Mouse (Mus musculus): ENCODE measurements at regions not wholly inside any gene's neighbourhood (a gene's known extent, or its start where the extent isn't known, plus 50 kb on each side); places are given as distances from the start of the nearest gene placed in this dataset.
"Not testable (repeated sequence)": the region's sequence is repeated elsewhere in the genome, so short reads cannot be mapped to it uniquely, and the experiment has no call there.

- intact Hi-C loops (cut with DNase I) = no loop called here
Measured at GRCm38 (mm10) chr12:11037951-11038350, 112.9 kb downstream of the Kcns3 start.

GRCm38 (mm10) chr12:11020571-11021545 lies 130.0 kb downstream of the Kcns3 start:
- intact Hi-C loops (cut with DNase I) = no loop called here
- DNase-seq (ENCODE audit: low spot score in 2 of 2) = peak in 1 of 2 experiments; percentile 6

More at GRCm38 (mm10) chr12:11037951-11038350, 112.9 kb downstream of the Kcns3 start:
- no peak for DNase-seq (ENCODE audit: low spot score in 2 of 2)

- intact Hi-C loops (cut with DNase I) = no loop called here
- no peak for DNase-seq (ENCODE audit: low spot score in 2 of 2)
Measured at GRCm38 (mm10) chr12:11011159-11011558, 139.7 kb downstream of the Kcns3 start.

- DNase-seq (ENCODE audit: low spot score in 2 of 2) = no peak
- intact Hi-C loops (cut with DNase I) = no loop called here
Measured at GRCm38 (mm10) chr12:10984295-10984694, 166.6 kb downstream of the Kcns3 start.

GRCm38 (mm10) chr12:10949184-10949583 lies 201.7 kb downstream of the Kcns3 start:
- intact Hi-C loops (cut with DNase I) = no loop called here
- no peak for DNase-seq (ENCODE audit: low spot score in 2 of 2)

- intact Hi-C loops (cut with DNase I) = no loop called here
- DNase-seq (ENCODE audit: low spot score in 2 of 2) = no peak
Measured at GRCm38 (mm10) chr12:10941064-10941463, 209.8 kb downstream of the Kcns3 start.

GRCm38 (mm10) chr12:10900054-10900453 lies 250.8 kb downstream of the Kcns3 start:
- intact Hi-C loops (cut with DNase I) = not testable (repeated sequence)

GRCm38 (mm10) chr12:10878791-10879190 lies 272.1 kb downstream of the Kcns3 start:
- DNase-seq (ENCODE audit: low spot score in 2 of 2) = no peak
- intact Hi-C loops (cut with DNase I) = no loop called here

More at GRCm38 (mm10) chr12:10900054-10900453, 250.8 kb downstream of the Kcns3 start:
- DNase-seq (ENCODE audit: low spot score in 2 of 2) = not testable (repeated sequence)

- DNase-seq (ENCODE audit: low spot score in 2 of 2) = no peak
- intact Hi-C loops (cut with DNase I) = no loop called here
Measured at GRCm38 (mm10) chr12:10874589-10875554, 276.0 kb downstream of the Kcns3 start.

- peak in 1 of 2 experiments; percentile 48 for DNase-seq (ENCODE audit: low spot score in 2 of 2)
- intact Hi-C loops (cut with DNase I) = no loop called here
Measured at GRCm38 (mm10) chr12:10873716-10874401, 277.0 kb downstream of the Kcns3 start.

GRCm38 (mm10) chr12:10867674-10868635 lies 282.9 kb downstream of the Kcns3 start:
- peak; percentile 4 to 11 for DNase-seq (ENCODE audit: low spot score in 2 of 2)
- intact Hi-C loops (cut with DNase I) = no loop called here

GRCm38 (mm10) chr12:10866907-10867538 lies 283.8 kb downstream of the Kcns3 start:
- intact Hi-C loops (cut with DNase I) = no loop called here
- DNase-seq (ENCODE audit: low spot score in 2 of 2) = peak; percentile 63 to 92

- intact Hi-C loops (cut with DNase I) = no loop called here
- no peak for DNase-seq (ENCODE audit: low spot score in 2 of 2)
Measured at GRCm38 (mm10) chr12:10865294-10865693, 285.6 kb downstream of the Kcns3 start.

- intact Hi-C loops (cut with DNase I) = no loop called here
- DNase-seq (ENCODE audit: low spot score in 2 of 2) = no peak
Measured at GRCm38 (mm10) chr12:10820335-10820734, 330.5 kb downstream of the Kcns3 start.

- no peak for DNase-seq (ENCODE audit: low spot score in 2 of 2)
- intact Hi-C loops (cut with DNase I) = no loop called here
Measured at GRCm38 (mm10) chr12:10818083-10818482, 332.8 kb downstream of the Kcns3 start.

GRCm38 (mm10) chr12:10817516-10817915 lies 333.3 kb downstream of the Kcns3 start:
- intact Hi-C loops (cut with DNase I) = no loop called here
- peak in 1 of 2 experiments; percentile 11 for DNase-seq (ENCODE audit: low spot score in 2 of 2)

- intact Hi-C loops (cut with DNase I) = no loop called here
- no peak for DNase-seq (ENCODE audit: low spot score in 2 of 2)
Measured at GRCm38 (mm10) chr12:10810597-10810996, 340.3 kb downstream of the Kcns3 start.

GRCm38 (mm10) chr12:10804491-10804890 lies 346.4 kb downstream of the Kcns3 start:
- intact Hi-C loops (cut with DNase I) = loop anchor here (2.0 kb wide), 1 partner anchor 374 kb away; no protein-coding TSS in a partner anchor
- no peak for DNase-seq (ENCODE audit: low spot score in 2 of 2)

All from left cerebral cortex, postnatal 25 days (tissue).